13 mouse cellular contexts compared by ENCODE assay signal in the genomic region with DNA sequence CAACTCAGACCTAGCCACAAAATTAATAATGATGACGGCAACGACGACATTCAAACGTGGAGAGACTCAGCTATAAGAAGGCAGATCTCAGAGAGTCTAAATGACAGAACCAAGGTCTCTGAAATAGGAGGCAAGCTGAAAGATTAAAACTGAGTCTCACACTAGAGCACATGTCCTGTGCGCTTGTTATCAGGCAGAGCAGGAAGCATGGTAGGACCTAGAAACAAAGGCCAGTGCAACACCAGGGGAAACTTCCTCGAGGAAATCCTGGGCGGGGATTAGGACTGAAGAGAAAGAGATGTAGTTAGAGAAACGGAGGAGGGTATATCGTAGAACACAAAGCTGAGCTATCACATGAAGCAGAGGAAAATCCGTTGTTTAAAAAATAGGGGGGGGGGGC. TPM values are rescaled to one million over a fixed set of nuclear protein-coding genes. Genes with fewer than 3 reads are reported as not detected.
DNase-seq lines count a peak whose midpoint lies in the region; ATAC-seq and TF ChIP-seq lines count a peak whose summit lies in the region.
"Had no signal": no experiment of that assay in that cellular context is flagged by ENCODE, and none has a peak within 500 bp of the region (broad histone marks: within the 10 kb centered on the region; RNA-seq: fewer than 3 reads in every experiment).

No protein-coding gene starts in this region.

- TF ChIP-seq RAD21 in MEL (IDR thresholded peaks at IDR 0.05; ENCODE audit: low read depth, low read length) = no peak

- 0 out of 4 replicates have a peak, but pooled peaks of 1 of the 2 experiments have one; percentile 37 for TF ChIP-seq EP300 in MEL (IDR thresholded peaks at IDR 0.05; ENCODE audit: low read depth in 1 of 2, low read length in 2 of 2)

- no peak for ATAC-seq in kidney, postnatal 0 days (replicated peaks; ENCODE audit: low FRiP score, low read depth)
- ATAC-seq in liver, embryonic 12.5 days = peak; percentile 68
- no peak for ATAC-seq in hindbrain, embryonic 16.5 days

- no peaks in the 10 kb centered on the region for H3K27me3 ChIP-seq in kidney, postnatal 0 days (ENCODE audit: insufficient read depth, low read length)
- H3K27me3 ChIP-seq in MEL (ENCODE audit: control insufficient read depth in 1 of 2, insufficient read depth in 2 of 2, low read length in 2 of 2) = no peaks in the 10 kb centered on the region
- H3K27me3 ChIP-seq in liver, embryonic 12.5 days (replicated peaks) = no peaks in the 10 kb centered on the region
- H3K27me3 ChIP-seq in hindbrain, embryonic 16.5 days (replicated peaks; ENCODE audit: control insufficient read depth, insufficient read depth, low read length) = no peaks in the 10 kb centered on the region
- no peaks in the 10 kb centered on the region for H3K27me3 ChIP-seq in kidney, adult 2 months (replicated peaks; ENCODE audit: control insufficient read depth, insufficient read depth, low read length)
- H3K27me3 ChIP-seq: neural tube, embryonic 15.5 days had no signal

- peak; percentile 4 for DNase-seq in kidney, postnatal 0 days (ENCODE audit: low spot score)
- DNase-seq in kidney, postnatal 10 days = no peak
- peak; percentile 70 for DNase-seq in MEL (ENCODE audit: low read depth, low spot score)
- peak; percentile 39 for DNase-seq in c-Kit-positive CD71-positive TER-119-negative erythroid progenitor cells, embryonic 14.5 days (ENCODE audit: low read depth)
- no peak for DNase-seq in gastrocnemius, postnatal 25 days
- DNase-seq in kidney, adult 2 months = no peak
- DNase-seq: adrenal gland, postnatal 10 days; cerebellum, adult 11 months; lung, postnatal 4 days; thymus, adult 2 months had no signal

- no peak overlapping the region for H3K27ac ChIP-seq in kidney, postnatal 0 days
- peak overlapping the region; percentile 72 for H3K27ac ChIP-seq in MEL (ENCODE audit: control insufficient read depth, low read depth, low read length)
- H3K27ac ChIP-seq in liver, embryonic 12.5 days = peak overlapping the region; percentile 99
- no peak overlapping the region for H3K27ac ChIP-seq in hindbrain, embryonic 16.5 days (ENCODE audit: low read depth, low read length)
- H3K27ac ChIP-seq in kidney, adult 2 months (ENCODE audit: insufficient read depth, low read depth, low read length) = no peak overlapping the region
- H3K27ac ChIP-seq: neural tube, embryonic 15.5 days had no signal

- H3K79me2 ChIP-seq in MEL (ENCODE audit: control insufficient read depth, insufficient read depth, low read length, poor library complexity) = no peaks in the 10 kb centered on the region

- H3K4me1 ChIP-seq in kidney, postnatal 0 days (replicated peaks; ENCODE audit: insufficient read depth, low read length) = no peaks in the 10 kb centered on the region
- H3K4me1 ChIP-seq in MEL (ENCODE audit: control insufficient read depth in 1 of 2, insufficient read depth in 2 of 2, low read length in 2 of 2) = peaks cover 6 to 19% of the 10 kb centered on the region in 2 experiments
- H3K4me1 ChIP-seq in liver, embryonic 12.5 days = peaks cover 72% of the 10 kb centered on the region
- H3K4me1 ChIP-seq in hindbrain, embryonic 16.5 days (ENCODE audit: control insufficient read depth, insufficient read depth, low read depth, low read length) = no peaks in the 10 kb centered on the region
- no peaks in the 10 kb centered on the region for H3K4me1 ChIP-seq in kidney, adult 2 months (ENCODE audit: control insufficient read depth, insufficient read depth, low read length)

- no peaks in the 10 kb centered on the region for H3K36me3 ChIP-seq in kidney, postnatal 0 days (ENCODE audit: insufficient read depth, low read length)
- peaks cover 0 to 14% of the 10 kb centered on the region in 2 experiments; a peak in 2 of 4 replicates for H3K36me3 ChIP-seq in MEL (ENCODE audit: control insufficient read depth in 1 of 2, insufficient read depth in 2 of 2, low read length in 2 of 2)
- H3K36me3 ChIP-seq in liver, embryonic 12.5 days = no peaks in the 10 kb centered on the region
- no peaks in the 10 kb centered on the region for H3K36me3 ChIP-seq in hindbrain, embryonic 16.5 days (ENCODE audit: control insufficient read depth, insufficient read depth, low read length)
- no peaks in the 10 kb centered on the region for H3K36me3 ChIP-seq in kidney, adult 2 months (ENCODE audit: control insufficient read depth, insufficient read depth, low read length)
- H3K36me3 ChIP-seq: neural tube, embryonic 15.5 days had no signal

- TF ChIP-seq CTCF in kidney, postnatal 0 days (IDR thresholded peaks at IDR 0.05; ENCODE audit: low read depth) = no peak
- TF ChIP-seq CTCF in MEL (IDR thresholded peaks at IDR 0.05 in 2 of 3, conservative IDR thresholded peaks at IDR 0.05 in 1 of 3; ENCODE audit: control insufficient read depth in 1 of 3, insufficient read depth in 1 of 3, low read depth in 2 of 3, low read length in 3 of 3, poor library complexity in 1 of 3, severe bottlenecking in 1 of 3) = no peak
- TF ChIP-seq CTCF in kidney, adult 2 months (conservative IDR thresholded peaks at IDR 0.05; ENCODE audit: insufficient read depth, insufficient read length, low read depth, low read length) = no peak

- no peaks in the 10 kb centered on the region for H3K9me3 ChIP-seq in kidney, postnatal 0 days (replicated peaks; ENCODE audit: low read length)
- H3K9me3 ChIP-seq in MEL (replicated peaks; ENCODE audit: insufficient read depth, low read length) = no peaks in the 10 kb centered on the region
- H3K9me3 ChIP-seq in liver, embryonic 12.5 days (replicated peaks) = no peaks in the 10 kb centered on the region
- H3K9me3 ChIP-seq in hindbrain, embryonic 16.5 days (ENCODE audit: control insufficient read depth, low read length) = no peaks in the 10 kb centered on the region
- H3K9me3 ChIP-seq: neural tube, embryonic 15.5 days had no signal

- no peak overlapping the region for H3K4me2 ChIP-seq in kidney, postnatal 0 days (ENCODE audit: low read length)
- peak overlapping the region; percentile 74 for H3K4me2 ChIP-seq in liver, embryonic 12.5 days
- H3K4me2 ChIP-seq in hindbrain, embryonic 16.5 days (ENCODE audit: low read length) = no peak overlapping the region
- H3K4me2 ChIP-seq: neural tube, embryonic 15.5 days had no signal

- no peak for TF ChIP-seq POLR2A in MEL (IDR thresholded peaks at IDR 0.05; ENCODE audit: control insufficient read depth in 1 of 2, insufficient read depth in 1 of 2, low read depth in 1 of 2, low read length in 2 of 2, poor library complexity in 1 of 2)
- TF ChIP-seq POLR2A in kidney, adult 2 months (IDR thresholded peaks at IDR 0.05; ENCODE audit: low read depth, low read length) = no peak

- H3K9ac ChIP-seq in kidney, postnatal 0 days (ENCODE audit: low read depth, low read length) = no peak overlapping the region
- H3K9ac ChIP-seq in MEL (ENCODE audit: control insufficient read depth, low read depth, low read length, poor library complexity, severe bottlenecking) = peak overlapping the region; percentile 10; the same call in 1 of the 2 replicates
- H3K9ac ChIP-seq in liver, embryonic 12.5 days = peak overlapping the region; percentile 65
- no peak overlapping the region for H3K9ac ChIP-seq in hindbrain, embryonic 16.5 days (ENCODE audit: low read depth, low read length)
- H3K9ac ChIP-seq: neural tube, embryonic 15.5 days had no signal

- 76% methylated on average over 10 of the region's 10 CpGs for whole genome bisulfite sequencing in kidney, postnatal 0 days
- WGBS in liver, embryonic 12.5 days (ENCODE audit: insufficient replicate concordance) = 17% methylated on average over 10 of the region's 10 CpGs
- WGBS in hindbrain, embryonic 16.5 days = 84% methylated on average over 10 of the region's 10 CpGs
- WGBS in kidney, adult 2 months = 84% methylated on average over 10 of the region's 10 CpGs

- H3K4me3 ChIP-seq in kidney, postnatal 0 days (replicated peaks; ENCODE audit: low read depth, low read length) = no peak overlapping the region
- H3K4me3 ChIP-seq in MEL (ENCODE audit: control insufficient read depth in 1 of 2, insufficient read depth in 1 of 2, low read depth in 2 of 2, low read length in 2 of 2) = peak overlapping the region; percentile 18 to 40
- peak overlapping the region; percentile 34 for H3K4me3 ChIP-seq in liver, embryonic 12.5 days
- H3K4me3 ChIP-seq in hindbrain, embryonic 16.5 days (ENCODE audit: low read length) = no peak overlapping the region
- no peak overlapping the region for H3K4me3 ChIP-seq in kidney, adult 2 months (ENCODE audit: insufficient read depth, low read depth, low read length)
- H3K4me3 ChIP-seq: neural tube, embryonic 15.5 days had no signal

TF ChIP-seq in MEL, 35 proteins besides CTCF, POLR2A, EP300 and RAD21 (continues in another document):
- TF ChIP-seq TCF12 (IDR thresholded peaks at IDR 0.05; ENCODE audit: low read depth, low read length) (0 out of 2 replicates have a peak, but pooled peaks have one; percentile 11), ZC3H11A (IDR thresholded peaks at IDR 0.05; ENCODE audit: low read depth, low read length) (no peak), MYC (IDR thresholded peaks at IDR 0.05; ENCODE audit: low read depth, low read length) (peak; percentile 84), UBTF (IDR thresholded peaks at IDR 0.05; ENCODE audit: borderline replicate concordance, insufficient read depth, low read depth, low read length) (no peak), MAX (IDR thresholded peaks at IDR 0.05; ENCODE audit: low read length) (peak; percentile 92), NRF1 (IDR thresholded peaks at IDR 0.05; ENCODE audit: insufficient read depth, low read depth, low read length, poor library complexity, severe bottlenecking) (no peak), USF1 (IDR thresholded peaks at IDR 0.05; ENCODE audit: low read depth, low read length) (0 out of 2 replicates have a peak, but pooled peaks have one; percentile 20), JUND (IDR thresholded peaks at IDR 0.05; ENCODE audit: low read depth, low read length) (no peak), GATA1 (IDR thresholded peaks at IDR 0.05; ENCODE audit: low read depth, low read length) (peak; percentile 68), MXI1 (IDR thresholded peaks at IDR 0.05; ENCODE audit: low read depth, low read length) (0 out of 2 replicates have a peak, but pooled peaks have one; percentile 31), ZKSCAN1 (IDR thresholded peaks at IDR 0.05; ENCODE audit: low read depth, low read length) (no peak), MYB (IDR thresholded peaks at IDR 0.05; ENCODE audit: low read depth, low read length) (no peak), KAT2A (conservative IDR thresholded peaks at IDR 0.05; ENCODE audit: low read depth, low read length) (no peak)

RNA-seq across cellular contexts. Expression of gene Tom1l1, which starts 38.6 kb away (rescaled TPM):
- polyA plus RNA-seq in kidney, postnatal 0 days (2015; fragmentation: Nextera tagmentation; extraction: Ambion mirVana) = 32.8 and 35.4 TPM in 2 replicates
- total RNA-seq in MEL (2012; rRNA removed) = 25.4 and 34.7 TPM in 2 replicates
- 10 to 100 TPM in 1 of 2 experiments, not detected in 1; 41.3 TPM for polyA plus RNA-seq in MEL (2012; ENCODE audit: insufficient read depth in 1 of 2, insufficient read length in 2 of 2, low read depth in 1 of 2, low replicate concordance in 2 of 2, missing spikeins in 1 of 2)
- 60.4 and 64.9 TPM in 2 replicates for polyA plus RNA-seq in liver, embryonic 12.5 days (2016; fragmentation: Nextera tagmentation; extraction: Ambion mirVana)
- 10 to 100 TPM; 10.1 to 12.7 TPM for total RNA-seq in gastrocnemius, postnatal 25 days (2021)
- polyA plus RNA-seq in hindbrain, embryonic 16.5 days (2015; fragmentation: Nextera tagmentation; extraction: Ambion mirVana) = 26.1 and 26.5 TPM in 2 replicates
- polyA plus RNA-seq in kidney, adult 2 months (2012; rRNA removed) = 7.0 and 8.4 TPM in 2 replicates

Comparison
In these comparisons a context has a peak if more than half of its experiments do, and no peak if none do; other contexts are left out.
1. DNase-seq: peak in kidney, postnatal 0 days (single experiment), MEL (single experiment) and c-Kit-positive CD71-positive TER-119-negative erythroid progenitor cells, embryonic 14.5 days (single experiment); none in kidney, postnatal 10 days (single experiment), gastrocnemius, postnatal 25 days (single experiment) and kidney, adult 2 months (single experiment).
2. H3K27ac ChIP-seq: peak in MEL (single experiment) and liver, embryonic 12.5 days (single experiment); none in kidney, postnatal 0 days (single experiment), hindbrain, embryonic 16.5 days (single experiment) and kidney, adult 2 months (single experiment).
3. H3K4me3 ChIP-seq: peak in MEL (2 of 2) and liver, embryonic 12.5 days (single experiment); none in kidney, postnatal 0 days (single experiment), hindbrain, embryonic 16.5 days (single experiment) and kidney, adult 2 months (single experiment).
4. H3K9ac ChIP-seq: peak in MEL (single experiment) and liver, embryonic 12.5 days (single experiment); none in kidney, postnatal 0 days (single experiment) and hindbrain, embryonic 16.5 days (single experiment).